Mouse (Mus musculus): ENCODE measurements around the gene Hist1h2bq. TPM values are rescaled to one million over a fixed set of nuclear protein-coding genes. Genes with fewer than 3 reads are reported as not detected.
A peak's percentile ranks its signal among the peaks of the same experiment; 100 is the strongest.
"Not testable (repeated sequence)": the region's sequence is repeated elsewhere in the genome, so short reads cannot be mapped to it uniquely, and the experiment has no call there.

The Hist1h2bq gene
- total and polyA plus RNA-seq, 3 experiments = 6.2 to 2,195 TPM; not detected in 1

GRCm38 (mm10) chr13:21803058-21803457 lies 6.9 kb downstream of the Hist1h2bq start:
- DNase-seq (ENCODE audit: low read depth, low spot score); H3K9me3 ChIP-seq (replicated peaks; ENCODE audit: insufficient read depth, low read length); H3K27me3 ChIP-seq (ENCODE audit: control insufficient read depth in 1 of 2, insufficient read depth in 2 of 2, low read length in 2 of 2): not testable (repeated sequence)

GRCm38 (mm10) chr13:21797163-21797562 lies 12.8 kb downstream of the Hist1h2bq start:
- DNase-seq (ENCODE audit: low read depth, low spot score); H3K9ac ChIP-seq (ENCODE audit: control insufficient read depth, low read depth, low read length, poor library complexity, severe bottlenecking); H3K36me3 ChIP-seq (ENCODE audit: control insufficient read depth in 1 of 2, insufficient read depth in 2 of 2, low read length in 2 of 2); H3K79me2 ChIP-seq (ENCODE audit: control insufficient read depth, insufficient read depth, low read length, poor library complexity); H3K9me3 ChIP-seq (replicated peaks; ENCODE audit: insufficient read depth, low read length); H3K4me3 ChIP-seq (ENCODE audit: control insufficient read depth in 1 of 2, insufficient read depth in 1 of 2, low read depth in 2 of 2, low read length in 2 of 2); H3K27ac ChIP-seq (ENCODE audit: control insufficient read depth, low read depth, low read length); H3K27me3 ChIP-seq (ENCODE audit: control insufficient read depth in 1 of 2, insufficient read depth in 2 of 2, low read length in 2 of 2); H3K4me1 ChIP-seq (ENCODE audit: control insufficient read depth in 1 of 2, insufficient read depth in 2 of 2, low read length in 2 of 2): not testable (repeated sequence)

More at GRCm38 (mm10) chr13:21803058-21803457, 6.9 kb downstream of the Hist1h2bq start:
- H3K4me1 ChIP-seq (ENCODE audit: control insufficient read depth in 1 of 2, insufficient read depth in 2 of 2, low read length in 2 of 2); H3K79me2 ChIP-seq (ENCODE audit: control insufficient read depth, insufficient read depth, low read length, poor library complexity); H3K27ac ChIP-seq (ENCODE audit: control insufficient read depth, low read depth, low read length); H3K36me3 ChIP-seq (ENCODE audit: control insufficient read depth in 1 of 2, insufficient read depth in 2 of 2, low read length in 2 of 2); H3K4me3 ChIP-seq (ENCODE audit: control insufficient read depth in 1 of 2, insufficient read depth in 1 of 2, low read depth in 2 of 2, low read length in 2 of 2); H3K9ac ChIP-seq (ENCODE audit: control insufficient read depth, low read depth, low read length, poor library complexity, severe bottlenecking): not testable (repeated sequence)

GRCm38 (mm10) chr13:21795584-21795983 lies 14.4 kb downstream of the Hist1h2bq start:
- Histone ChIP-seq H3K27me3 (ENCODE audit: control insufficient read depth in 1 of 2, insufficient read depth in 2 of 2, low read length in 2 of 2) (no peaks in the 10 kb centered on the region), H3K9me3 (replicated peaks; ENCODE audit: insufficient read depth, low read length) (no peaks in the 10 kb centered on the region), H3K36me3 (ENCODE audit: control insufficient read depth in 1 of 2, insufficient read depth in 2 of 2, low read length in 2 of 2) (peaks cover 0 to 2% of the 10 kb centered on the region in 2 experiments; a peak in 2 of 4 replicates), H3K79me2 (ENCODE audit: control insufficient read depth, insufficient read depth, low read length, poor library complexity) (no peaks in the 10 kb centered on the region), H3K9ac (ENCODE audit: control insufficient read depth, low read depth, low read length, poor library complexity, severe bottlenecking) (no peak overlapping the region), H3K4me1 (ENCODE audit: control insufficient read depth in 1 of 2, insufficient read depth in 2 of 2, low read length in 2 of 2) (peaks cover 0 to 6% of the 10 kb centered on the region in 2 experiments; a peak in 3 of 4 replicates), H3K27ac (ENCODE audit: control insufficient read depth, low read depth, low read length) (no peak overlapping the region), H3K4me3 (ENCODE audit: control insufficient read depth in 1 of 2, insufficient read depth in 1 of 2, low read depth in 2 of 2, low read length in 2 of 2) (no peak overlapping the region)
- TF ChIP-seq E2F4 (IDR thresholded peaks at IDR 0.05; ENCODE audit: borderline replicate concordance, low read depth, low read length) = no peak
- no peak for TF ChIP-seq NELFE (IDR thresholded peaks at IDR 0.05; ENCODE audit: low read depth, low read length)
- peak; percentile 91 for TF ChIP-seq TBP (IDR thresholded peaks at IDR 0.05; ENCODE audit: low read depth, low read length)
- DNase-seq (ENCODE audit: low read depth, low spot score) = no peak

GRCm38 (mm10) chr13:21790601-21791283 lies 19.3 kb downstream of the Hist1h2bq start:
- H3K4me1 ChIP-seq (ENCODE audit: control insufficient read depth in 1 of 2, insufficient read depth in 2 of 2, low read length in 2 of 2) = peaks cover 4 to 9% of the 10 kb centered on the region in 2 experiments
- peaks cover 0 to 21% of the 10 kb centered on the region in 2 experiments; a peak in 2 of 4 replicates for H3K36me3 ChIP-seq (ENCODE audit: control insufficient read depth in 1 of 2, insufficient read depth in 2 of 2, low read length in 2 of 2)
- no peaks in the 10 kb centered on the region for H3K79me2 ChIP-seq (ENCODE audit: control insufficient read depth, insufficient read depth, low read length, poor library complexity)
- H3K27me3 ChIP-seq (ENCODE audit: control insufficient read depth in 1 of 2, insufficient read depth in 2 of 2, low read length in 2 of 2) = no peaks in the 10 kb centered on the region
- peak overlapping the region; percentile 31 to 38 for H3K4me3 ChIP-seq (ENCODE audit: control insufficient read depth in 1 of 2, insufficient read depth in 1 of 2, low read depth in 2 of 2, low read length in 2 of 2)
- peak; percentile 54 for DNase-seq (ENCODE audit: low read depth, low spot score)
- H3K9ac ChIP-seq (ENCODE audit: control insufficient read depth, low read depth, low read length, poor library complexity, severe bottlenecking) = peak overlapping the region; percentile 61
- no peaks in the 10 kb centered on the region for H3K9me3 ChIP-seq (replicated peaks; ENCODE audit: insufficient read depth, low read length)
- no peak overlapping the region for H3K27ac ChIP-seq (ENCODE audit: control insufficient read depth, low read depth, low read length)
- no peak for TF ChIP-seq USF1 (IDR thresholded peaks at IDR 0.05; ENCODE audit: low read depth, low read length)
- TF ChIP-seq EP300 (IDR thresholded peaks at IDR 0.05; ENCODE audit: low read depth in 1 of 2, low read length in 2 of 2) = no peak
- TF ChIP-seq HCFC1 (IDR thresholded peaks at IDR 0.05; ENCODE audit: low read depth, low read length) = no peak
- TF ChIP-seq ETS1 (IDR thresholded peaks at IDR 0.05; ENCODE audit: low read depth, low read length) = no peak
- no peak for TF ChIP-seq ZKSCAN1 (IDR thresholded peaks at IDR 0.05; ENCODE audit: low read depth, low read length)
- no peak for TF ChIP-seq KAT2A (conservative IDR thresholded peaks at IDR 0.05; ENCODE audit: low read depth, low read length)
- no peak for TF ChIP-seq NRF1 (IDR thresholded peaks at IDR 0.05; ENCODE audit: insufficient read depth, low read depth, low read length, poor library complexity, severe bottlenecking)
- no peak for TF ChIP-seq USF2 (IDR thresholded peaks at IDR 0.05; ENCODE audit: borderline replicate concordance in 1 of 2, insufficient read depth in 1 of 2, low read depth in 1 of 2, low read length in 2 of 2)
- TF ChIP-seq MYB (IDR thresholded peaks at IDR 0.05; ENCODE audit: low read depth, low read length) = no peak
- TF ChIP-seq SMC3 (IDR thresholded peaks at IDR 0.05; ENCODE audit: low read depth, low read length) = no peak
- no peak for TF ChIP-seq ELF1 (IDR thresholded peaks at IDR 0.05; ENCODE audit: low read depth, low read length)
- TF ChIP-seq CHD2 (IDR thresholded peaks at IDR 0.05; ENCODE audit: low read length) = no peak
- no peak for TF ChIP-seq JUND (IDR thresholded peaks at IDR 0.05; ENCODE audit: low read depth, low read length)
- no peak for TF ChIP-seq POLR2AphosphoS2 (IDR thresholded peaks at IDR 0.05; ENCODE audit: low read length)
- TF ChIP-seq MAFK (IDR thresholded peaks at IDR 0.05; ENCODE audit: borderline replicate concordance, low read depth, low read length) = no peak
- TF ChIP-seq ZC3H11A (IDR thresholded peaks at IDR 0.05; ENCODE audit: low read depth, low read length) = no peak
- TF ChIP-seq MAX (IDR thresholded peaks at IDR 0.05; ENCODE audit: low read length) = no peak

All from MEL (cell line).